Mouse (Mus musculus) megakaryocyte, embryonic 14.5 days (primary cell): ENCODE results near the gene Cldn7.

Experiments used
- FLI1 ChIP-seq: IDR thresholded peaks from 2 replicates; pipeline ENCODE4 v1.6.1; 2012; ENCODE audit warnings: low read length, inconsistent platforms, mixed read lengths
- GATA1 ChIP-seq: IDR thresholded peaks from 3 replicates; pipeline ENCODE4 v1.6.1; 2012; ENCODE audit warnings: mixed read lengths, low read length, inconsistent platforms, borderline replicate concordance

DNA sequence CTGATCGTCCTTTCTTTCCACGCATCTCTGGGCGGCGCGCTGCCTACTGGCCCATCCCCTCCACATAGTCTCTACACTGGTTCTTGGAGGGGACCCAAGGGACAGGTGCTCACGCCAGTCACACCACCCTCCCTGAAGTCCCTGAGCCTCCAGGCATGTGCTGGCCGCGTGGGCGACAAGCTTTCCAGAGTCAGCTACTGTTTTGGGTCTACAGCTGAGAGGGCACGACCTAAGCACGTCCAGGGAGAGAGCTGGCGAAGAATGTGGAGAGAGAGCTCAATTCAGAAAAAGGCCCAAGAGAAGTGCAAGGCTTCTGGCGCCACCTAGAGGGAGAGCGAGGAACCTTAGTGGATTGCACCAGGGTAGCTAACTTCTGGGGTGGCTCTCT is 15.8 kb upstream of the Cldn7 start:
- TF ChIP-seq GATA1 (no peak), FLI1 (no peak)
